Mouse (Mus musculus): ENCODE data around the gene Rfx8. TPM values are rescaled to one million over a fixed set of nuclear protein-coding genes. Genes with fewer than 3 reads are reported as not detected.

The Rfx8 gene
- total RNA-seq, 2 experiments from 2014 or later, result 0.34 TPM; not detected in 1

DNA sequence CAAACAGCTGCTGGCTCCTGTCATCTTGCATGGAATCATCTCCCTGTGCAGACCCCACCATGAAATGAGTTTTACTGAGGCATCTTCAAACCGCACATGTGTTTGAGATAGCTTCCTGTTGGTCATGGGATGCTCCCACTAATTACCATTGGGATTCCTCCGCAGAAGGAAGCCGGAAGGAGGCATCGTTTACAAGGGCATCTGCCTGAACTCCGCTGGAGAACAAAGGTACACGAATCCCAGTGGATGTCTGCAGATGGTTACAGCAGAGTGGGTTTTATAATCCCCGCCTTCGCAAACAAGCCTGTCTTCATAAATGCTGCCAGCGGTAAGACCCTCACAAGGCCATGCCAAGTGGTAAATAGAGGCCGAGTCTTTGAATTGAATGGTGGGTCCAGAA, 11.3 kb upstream of the Rfx8 start:
- no peak for DNase-seq (ENCODE audit: extremely low spot score in 1 of 2, low spot score in 2 of 2)
- Histone ChIP-seq H3K4me3 (no peak overlapping the region), H3K27ac (no peak overlapping the region)
- TF ChIP-seq CTCF (IDR thresholded peaks at IDR 0.05), result no peak
- intact Hi-C loops (cut with DNase I), result loop anchor here (2.0 kb wide), 1 partner anchor 19 kb away; no protein-coding TSS in a partner anchor

DNA sequence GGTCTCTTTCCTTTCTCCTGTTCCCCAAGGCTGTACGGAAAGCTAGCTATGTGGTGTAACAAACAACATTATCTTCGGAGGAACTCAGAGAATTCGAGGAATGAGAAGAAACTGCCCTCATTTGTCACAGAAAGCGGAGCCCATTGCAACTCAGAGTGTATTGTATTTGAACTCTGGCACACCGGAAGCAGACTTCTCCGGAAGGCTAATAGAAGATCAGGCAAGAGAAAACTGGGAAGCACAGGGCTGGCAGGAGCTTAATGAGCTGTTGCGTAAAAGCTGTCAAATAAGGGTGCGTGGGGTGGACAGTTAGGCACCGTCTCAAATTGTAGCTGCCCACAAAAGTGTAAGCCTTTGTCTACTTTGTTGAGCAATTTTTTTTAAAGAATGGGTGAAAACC, 10.7 kb upstream of the Rfx8 start:
- DNase-seq (ENCODE audit: extremely low spot score in 1 of 2, low spot score in 2 of 2), result no peak
- intact Hi-C loops (cut with DNase I), result no loop called here
- no peak overlapping the region for H3K4me3 ChIP-seq
- TF ChIP-seq CTCF (IDR thresholded peaks at IDR 0.05), result no peak
- no peak overlapping the region for H3K27ac ChIP-seq

GRCm38 (mm10) chr1:39730868-39731267, 10.1 kb upstream of the Rfx8 start:
- intact Hi-C loops (cut with DNase I), result no loop called here
- TF ChIP-seq CTCF (IDR thresholded peaks at IDR 0.05), result no peak
- Histone ChIP-seq H3K4me3 (no peak overlapping the region), H3K27ac (no peak overlapping the region)
- no peak for DNase-seq (ENCODE audit: extremely low spot score in 1 of 2, low spot score in 2 of 2)

- Histone ChIP-seq H3K4me3 (no peak overlapping the region), H3K27ac (no peak overlapping the region)
- intact Hi-C loops (cut with DNase I), result no loop called here
- DNase-seq (ENCODE audit: extremely low spot score in 1 of 2, low spot score in 2 of 2), result no peak
- no peak for TF ChIP-seq CTCF (IDR thresholded peaks at IDR 0.05)
Measured at GRCm38 (mm10) chr1:39729919-39730318, 9.1 kb upstream of the Rfx8 start.

DNA sequence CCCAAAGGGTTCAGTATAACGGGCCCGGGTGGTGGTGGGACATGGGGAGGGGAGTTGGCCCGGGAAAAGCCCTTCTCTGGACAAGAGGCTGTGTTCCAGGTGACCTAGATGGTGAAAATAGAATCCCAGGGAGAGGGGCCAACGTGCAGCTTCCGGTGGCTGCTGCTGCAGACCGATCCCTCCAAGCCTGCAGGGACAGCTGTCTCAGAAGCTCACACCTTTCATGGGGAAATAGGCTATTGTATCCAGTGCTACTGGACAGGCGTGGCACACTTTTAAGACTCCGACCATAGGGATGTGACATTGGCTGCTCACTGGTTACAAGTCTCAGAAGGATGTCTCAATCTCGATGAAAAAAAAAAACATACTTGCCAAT, 542 bp upstream of the Rfx8 start:
- intact Hi-C loops (cut with DNase I), result no loop called here
- no peak for TF ChIP-seq CTCF (IDR thresholded peaks at IDR 0.05)
- no peak overlapping the region for H3K27ac ChIP-seq

GRCm38 (mm10) chr1:39720186-39720585, 611 bp downstream of the Rfx8 start:
- Histone ChIP-seq H3K27ac (no peak overlapping the region), H3K4me3 (no peak overlapping the region)
- no peak for TF ChIP-seq CTCF (IDR thresholded peaks at IDR 0.05)
- intact Hi-C loops (cut with DNase I), result no loop called here
- DNase-seq (ENCODE audit: extremely low spot score in 1 of 2, low spot score in 2 of 2), result no peak

More for the DNA sequence above, 542 bp upstream of the Rfx8 start:
- H3K4me3 ChIP-seq, result peak overlapping the region; percentile 47
- DNase-seq (ENCODE audit: extremely low spot score in 1 of 2, low spot score in 2 of 2), result no peak

DNA sequence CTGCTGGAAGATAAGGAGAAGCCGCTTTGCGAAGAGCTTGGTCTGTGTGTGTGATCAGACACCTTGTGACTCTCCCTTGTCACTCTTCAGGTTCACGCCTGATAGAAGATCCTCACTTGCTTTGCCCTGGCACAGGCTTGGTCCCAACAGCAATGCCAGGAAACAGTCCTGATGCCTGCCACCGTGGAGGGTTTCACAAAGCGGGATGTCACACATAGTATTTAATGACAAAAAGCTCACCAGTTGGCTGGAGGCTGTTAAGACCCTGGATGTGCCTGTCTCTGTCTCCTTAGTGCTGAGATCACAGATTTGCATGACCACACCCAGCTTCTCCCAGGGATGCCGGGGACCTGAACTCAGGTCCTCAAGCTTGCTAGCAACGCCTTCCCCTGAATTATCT, 5.2 kb downstream of the Rfx8 start:
- intact Hi-C loops (cut with DNase I), result no loop called here
- TF ChIP-seq CTCF (IDR thresholded peaks at IDR 0.05), result no peak
- DNase-seq (ENCODE audit: extremely low spot score in 1 of 2, low spot score in 2 of 2), result no peak
- Histone ChIP-seq H3K27ac (no peak overlapping the region), H3K4me3 (no peak overlapping the region)

DNA sequence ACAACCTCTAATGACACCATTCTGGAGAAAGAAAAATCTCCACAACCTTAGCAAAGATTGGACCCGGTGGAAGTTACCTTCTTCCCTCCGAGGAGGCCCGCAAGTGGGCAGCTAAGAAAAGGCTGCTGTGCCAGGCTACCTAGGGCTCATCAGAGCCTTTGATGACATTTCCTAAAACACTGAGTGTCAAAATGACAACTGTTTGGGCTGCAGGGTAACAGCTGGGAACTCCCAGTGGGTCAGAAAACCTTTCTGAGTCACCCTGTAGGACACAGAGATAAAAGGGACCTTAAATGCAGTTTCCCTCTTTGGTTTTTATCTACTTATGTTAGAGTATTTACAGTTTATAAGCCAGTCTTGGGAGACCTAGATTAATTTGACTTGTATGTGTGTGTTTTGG, 6.1 kb downstream of the Rfx8 start:
- Histone ChIP-seq H3K4me3 (no peak overlapping the region), H3K27ac (no peak overlapping the region)
- no peak for TF ChIP-seq CTCF (IDR thresholded peaks at IDR 0.05)
- intact Hi-C loops (cut with DNase I), result no loop called here
- no peak for DNase-seq (ENCODE audit: extremely low spot score in 1 of 2, low spot score in 2 of 2)

DNA sequence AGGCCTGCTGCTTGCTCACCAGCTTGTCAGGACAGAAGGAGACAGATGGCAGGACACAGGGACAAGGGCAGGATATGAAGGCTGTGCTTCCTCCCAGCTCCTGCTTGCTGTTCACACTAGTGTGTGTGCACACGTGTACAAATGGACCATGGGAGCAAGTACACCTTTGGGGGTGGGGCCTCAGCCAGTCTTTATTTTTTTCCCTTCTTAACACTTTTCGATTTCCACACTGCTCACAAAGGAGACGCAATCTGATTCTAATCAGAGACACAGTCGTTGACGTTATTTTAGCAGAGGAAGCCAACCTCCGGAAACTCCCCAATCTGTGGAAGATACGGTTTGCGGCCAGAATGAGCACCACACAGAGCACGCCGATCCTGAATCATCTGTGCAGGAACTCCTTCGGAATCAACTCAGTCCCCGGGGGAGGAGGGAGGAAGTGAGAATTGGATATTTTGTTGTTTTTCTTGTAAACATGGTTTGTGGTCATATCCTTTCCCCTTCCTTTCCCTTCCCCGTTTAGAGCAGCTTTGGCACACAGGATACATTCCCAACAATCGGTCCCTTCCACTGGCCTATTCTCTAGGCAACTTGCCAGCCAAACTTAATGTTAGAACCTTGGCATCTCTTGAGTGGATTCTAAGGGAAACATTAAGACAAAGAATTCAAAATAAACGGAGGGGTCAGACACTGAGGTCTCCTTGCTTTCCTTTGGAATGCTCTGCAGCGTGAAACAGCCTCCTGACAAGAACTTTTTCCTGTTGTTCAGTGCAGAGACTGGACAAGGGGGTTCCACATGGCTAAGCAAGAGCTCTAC, 6.7 kb downstream of the Rfx8 start:
- H3K4me3 ChIP-seq, result no peak overlapping the region
- H3K27ac ChIP-seq, result no peak overlapping the region
- TF ChIP-seq CTCF (IDR thresholded peaks at IDR 0.05), result no peak
- no peak for DNase-seq (ENCODE audit: extremely low spot score in 1 of 2, low spot score in 2 of 2)
- intact Hi-C loops (cut with DNase I), result loop anchor here (2.0 kb wide), 1 partner anchor 19 kb away; no protein-coding TSS in a partner anchor

DNA sequence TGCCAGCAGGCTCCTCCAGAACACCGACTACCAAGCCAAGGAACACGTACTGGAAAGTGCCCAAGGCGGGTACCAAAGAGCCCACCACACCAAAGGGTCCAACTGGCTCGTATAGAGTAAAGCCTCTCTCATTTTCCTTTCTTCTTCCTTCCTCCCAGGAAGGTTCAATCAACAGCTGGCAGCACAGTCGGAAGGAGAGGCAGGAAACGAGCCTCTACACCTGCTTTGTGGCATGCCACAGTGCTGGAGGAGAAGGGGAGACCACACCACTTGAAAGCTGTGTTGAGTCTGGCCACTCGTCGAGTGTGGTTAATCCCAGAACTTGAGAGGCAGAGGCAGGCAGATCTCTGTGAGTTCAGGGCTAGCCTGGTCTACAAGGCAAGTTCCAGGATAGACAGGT, 7.5 kb downstream of the Rfx8 start:
- no peak overlapping the region for H3K4me3 ChIP-seq
- no peak overlapping the region for H3K27ac ChIP-seq
- no peak for TF ChIP-seq CTCF (IDR thresholded peaks at IDR 0.05)
- intact Hi-C loops (cut with DNase I), result loop anchor here (2.0 kb wide), 1 partner anchor 20 kb away; no protein-coding TSS in a partner anchor
- DNase-seq (ENCODE audit: extremely low spot score in 1 of 2, low spot score in 2 of 2), result no peak

DNA sequence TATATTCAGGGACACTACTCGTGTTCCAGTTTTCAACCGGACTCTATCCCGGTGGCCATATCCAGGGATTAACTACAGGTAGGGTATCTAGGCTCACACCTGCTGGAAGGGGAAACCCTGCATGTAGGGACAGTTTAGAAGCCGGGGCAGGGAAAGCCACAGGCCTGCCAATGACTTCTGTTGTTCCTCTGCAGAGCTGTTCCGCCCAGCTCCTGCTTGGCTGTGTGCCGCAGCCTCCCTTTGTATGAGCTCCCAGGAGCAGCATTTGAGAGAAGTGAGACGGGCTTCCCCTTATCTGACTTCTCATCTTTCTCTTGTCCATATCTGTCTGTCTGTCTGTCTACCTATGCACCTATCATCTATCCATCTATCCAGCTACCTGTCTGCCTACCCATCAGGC, 8.5 kb downstream of the Rfx8 start:
- Histone ChIP-seq H3K27ac (no peak overlapping the region), H3K4me3 (no peak overlapping the region)
- TF ChIP-seq CTCF (IDR thresholded peaks at IDR 0.05), result no peak
- DNase-seq (ENCODE audit: extremely low spot score in 1 of 2, low spot score in 2 of 2), result no peak
- intact Hi-C loops (cut with DNase I), result loop anchor here (2.0 kb wide), 1 partner anchor 21 kb away; no protein-coding TSS in a partner anchor

- no peak for TF ChIP-seq CTCF (IDR thresholded peaks at IDR 0.05)
Measured at GRCm38 (mm10) chr1:39710604-39711003, 10.2 kb downstream of the Rfx8 start.

GRCm38 (mm10) chr1:39710016-39710415, 10.8 kb downstream of the Rfx8 start:
- Histone ChIP-seq H3K27ac (no peak overlapping the region), H3K4me3 (no peak overlapping the region)
- peak; percentile 2; the same call in 1 of the 2 replicates for TF ChIP-seq CTCF (IDR thresholded peaks at IDR 0.05)
- no peak for DNase-seq (ENCODE audit: extremely low spot score in 1 of 2, low spot score in 2 of 2)
- intact Hi-C loops (cut with DNase I), result no loop called here

More at GRCm38 (mm10) chr1:39710604-39711003, 10.2 kb downstream of the Rfx8 start:
- Histone ChIP-seq H3K4me3 (no peak overlapping the region), H3K27ac (no peak overlapping the region)
- no peak for DNase-seq (ENCODE audit: extremely low spot score in 1 of 2, low spot score in 2 of 2)
- intact Hi-C loops (cut with DNase I), result no loop called here

Data from left cerebral cortex, adult 2 months (tissue).